Comparison of ENCODE assay signal across 26 mouse cellular contexts in the genomic region with DNA sequence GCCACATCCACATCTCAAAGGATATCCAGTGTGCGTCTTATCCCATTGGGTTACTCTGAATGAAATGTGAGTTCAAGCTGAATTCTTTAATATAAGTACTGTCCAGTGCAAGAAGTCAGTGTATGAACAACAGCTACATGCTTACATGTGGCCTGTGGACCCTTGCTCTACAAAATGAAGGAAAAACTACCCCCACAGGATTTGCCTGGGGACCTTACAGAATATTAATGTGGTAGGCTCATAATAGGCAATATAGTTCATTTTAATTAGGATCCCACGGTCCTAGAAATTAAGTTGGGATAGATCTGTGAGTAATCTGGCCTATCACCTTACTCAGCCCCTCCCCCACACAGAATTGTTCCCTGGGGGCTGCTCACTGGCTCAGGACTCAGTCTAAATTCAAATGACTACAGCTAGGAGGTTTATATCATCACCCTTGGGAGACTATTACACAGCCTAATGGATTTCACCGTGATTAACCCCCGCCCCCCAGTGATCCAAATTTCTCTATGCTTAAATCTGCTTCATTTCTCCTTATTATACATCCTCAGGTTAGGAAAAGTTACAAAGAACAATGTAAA.
DNase-seq lines count a peak whose midpoint lies in the region; ATAC-seq and TF ChIP-seq lines count a peak whose summit lies in the region.
"Had no signal": no experiment of that assay in that cellular context is flagged by ENCODE, and none has a peak within 500 bp of the region (broad histone marks: within the 10 kb centered on the region; RNA-seq: fewer than 3 reads in every experiment).

No protein-coding gene starts in this region.

- no peak overlapping the region for H3K27ac ChIP-seq in forebrain, embryonic 11.5 days (ENCODE audit: low read depth, low read length)
- H3K27ac ChIP-seq in forebrain, embryonic 15.5 days (replicated peaks) = no peak overlapping the region
- no peak overlapping the region for H3K27ac ChIP-seq in midbrain, embryonic 11.5 days (ENCODE audit: low read depth, low read length)
- H3K27ac ChIP-seq in midbrain, postnatal 0 days (ENCODE audit: low read depth, low read length) = no peak overlapping the region
- peak overlapping the region; percentile 40 for H3K27ac ChIP-seq in hindbrain, embryonic 13.5 days
- peak overlapping the region; percentile 42 for H3K27ac ChIP-seq in neural tube, embryonic 13.5 days (replicated peaks)
- H3K27ac ChIP-seq: embryonic facial prominence, embryonic 12.5 days; forebrain, embryonic 10.5 days; heart, embryonic 15.5 days; left cerebral cortex, adult 2 months; liver, embryonic 12.5 days; midbrain, embryonic 15.5 days had no signal

- no peak for ATAC-seq in forebrain, embryonic 11.5 days (replicated peaks; ENCODE audit: low FRiP score)
- no peak for ATAC-seq in forebrain, embryonic 15.5 days (replicated peaks)
- no peak for ATAC-seq in midbrain, embryonic 11.5 days (ENCODE audit: low FRiP score)
- ATAC-seq in midbrain, postnatal 0 days (ENCODE audit: low FRiP score) = no peak
- peak; percentile 38; the same call in 1 of the 2 replicates for ATAC-seq in hindbrain, embryonic 13.5 days (ENCODE audit: low FRiP score)
- peak; percentile 77 for ATAC-seq in neural tube, embryonic 13.5 days (ENCODE audit: low read depth)
- ATAC-seq: forebrain, postnatal 0 days; liver, embryonic 12.5 days; liver, postnatal 0 days; midbrain, embryonic 15.5 days had no signal

- H3K36me3 ChIP-seq in forebrain, embryonic 11.5 days (ENCODE audit: control insufficient read depth, insufficient read depth, low read length) = no peaks in the 10 kb centered on the region
- H3K36me3 ChIP-seq in forebrain, embryonic 15.5 days = no peaks in the 10 kb centered on the region
- H3K36me3 ChIP-seq in midbrain, embryonic 11.5 days (ENCODE audit: control insufficient read depth, insufficient read depth, low read length) = no peaks in the 10 kb centered on the region
- H3K36me3 ChIP-seq in midbrain, postnatal 0 days (ENCODE audit: insufficient read depth, low read length) = no peaks in the 10 kb centered on the region
- H3K36me3 ChIP-seq in hindbrain, embryonic 13.5 days = no peaks in the 10 kb centered on the region
- no peaks in the 10 kb centered on the region for H3K36me3 ChIP-seq in neural tube, embryonic 13.5 days
- H3K36me3 ChIP-seq: embryonic facial prominence, embryonic 12.5 days; forebrain, embryonic 10.5 days; G1E; heart, embryonic 15.5 days; liver, embryonic 12.5 days; midbrain, embryonic 15.5 days had no signal

- H3K27me3 ChIP-seq in forebrain, embryonic 11.5 days (ENCODE audit: control insufficient read depth, insufficient read depth, low read length) = no peaks in the 10 kb centered on the region
- H3K27me3 ChIP-seq in forebrain, embryonic 15.5 days = no peaks in the 10 kb centered on the region
- H3K27me3 ChIP-seq in midbrain, embryonic 11.5 days (ENCODE audit: control insufficient read depth, insufficient read depth, low read length) = no peaks in the 10 kb centered on the region
- H3K27me3 ChIP-seq in midbrain, postnatal 0 days (ENCODE audit: insufficient read depth, low read length) = no peaks in the 10 kb centered on the region
- no peaks in the 10 kb centered on the region for H3K27me3 ChIP-seq in hindbrain, embryonic 13.5 days
- no peaks in the 10 kb centered on the region for H3K27me3 ChIP-seq in neural tube, embryonic 13.5 days
- H3K27me3 ChIP-seq: embryonic facial prominence, embryonic 12.5 days; heart, embryonic 15.5 days; liver, embryonic 12.5 days; midbrain, embryonic 15.5 days had no signal

- H3K4me3 ChIP-seq in forebrain, embryonic 11.5 days (ENCODE audit: low read depth, low read length) = no peak overlapping the region
- no peak overlapping the region for H3K4me3 ChIP-seq in forebrain, embryonic 15.5 days
- H3K4me3 ChIP-seq in midbrain, embryonic 11.5 days (ENCODE audit: low read depth, low read length) = no peak overlapping the region
- no peak overlapping the region for H3K4me3 ChIP-seq in midbrain, postnatal 0 days (ENCODE audit: low read depth, low read length)
- no peak overlapping the region for H3K4me3 ChIP-seq in hindbrain, embryonic 13.5 days
- no peak overlapping the region for H3K4me3 ChIP-seq in neural tube, embryonic 13.5 days
- H3K4me3 ChIP-seq: embryonic facial prominence, embryonic 12.5 days; forebrain, embryonic 10.5 days; heart, embryonic 15.5 days; left cerebral cortex, adult 2 months; liver, embryonic 12.5 days; midbrain, embryonic 15.5 days had no signal

- DNase-seq in forebrain, embryonic 11.5 days (ENCODE audit: low spot score) = peak; percentile 20
- peak; percentile 79 for DNase-seq in midbrain, embryonic 11.5 days (ENCODE audit: low spot score, missing footprints)
- DNase-seq in midbrain, postnatal 0 days (ENCODE audit: low spot score) = no peak
- DNase-seq in adrenal gland, postnatal 36 days = no peak
- DNase-seq: adrenal gland, adult 8-10 months; cerebellum, adult 11 months; cerebellum, adult 9-10 months; cerebellum, postnatal 36 days; forebrain, postnatal 0 days; kidney, adult 11 months; kidney, postnatal 14 days; liver, postnatal 0 days; lung, postnatal 36 days; right cerebral cortex, adult 18-20 months; right cerebral cortex, postnatal 4 days; thymus, postnatal 4 days had no signal

- H3K4me2 ChIP-seq in forebrain, embryonic 11.5 days (ENCODE audit: low read depth, low read length, severe bottlenecking) = no peak overlapping the region
- H3K4me2 ChIP-seq in forebrain, embryonic 15.5 days (replicated peaks) = no peak overlapping the region
- H3K4me2 ChIP-seq in midbrain, embryonic 11.5 days = no peak overlapping the region
- no peak overlapping the region for H3K4me2 ChIP-seq in midbrain, postnatal 0 days (ENCODE audit: low read depth, low read length, poor library complexity, severe bottlenecking)
- H3K4me2 ChIP-seq in hindbrain, embryonic 13.5 days = no peak overlapping the region
- H3K4me2 ChIP-seq in neural tube, embryonic 13.5 days = no peak overlapping the region
- H3K4me2 ChIP-seq: embryonic facial prominence, embryonic 12.5 days; heart, embryonic 15.5 days; liver, embryonic 12.5 days; midbrain, embryonic 15.5 days had no signal

- no peaks in the 10 kb centered on the region for H3K4me1 ChIP-seq in forebrain, embryonic 11.5 days (replicated peaks; ENCODE audit: control insufficient read depth, insufficient read depth, low read length)
- no peaks in the 10 kb centered on the region for H3K4me1 ChIP-seq in forebrain, embryonic 15.5 days
- H3K4me1 ChIP-seq in midbrain, embryonic 11.5 days (ENCODE audit: control insufficient read depth, insufficient read depth, low read length) = no peaks in the 10 kb centered on the region
- no peaks in the 10 kb centered on the region for H3K4me1 ChIP-seq in midbrain, postnatal 0 days (ENCODE audit: insufficient read depth, low read length)
- H3K4me1 ChIP-seq in hindbrain, embryonic 13.5 days (replicated peaks) = peaks cover 29% of the 10 kb centered on the region
- peaks cover 22% of the 10 kb centered on the region for H3K4me1 ChIP-seq in neural tube, embryonic 13.5 days (replicated peaks)
- H3K4me1 ChIP-seq: embryonic facial prominence, embryonic 12.5 days; heart, embryonic 15.5 days; liver, embryonic 12.5 days; midbrain, embryonic 15.5 days had no signal

- 83% methylated on average over 4 of the region's 4 CpGs for WGBS in forebrain, embryonic 11.5 days
- 87% methylated on average over 4 of the region's 4 CpGs for WGBS in forebrain, embryonic 15.5 days
- WGBS in midbrain, embryonic 11.5 days = 80% methylated on average over 4 of the region's 4 CpGs
- WGBS in midbrain, postnatal 0 days = 56% methylated on average over 4 of the region's 4 CpGs
- WGBS in hindbrain, embryonic 13.5 days = 43% methylated on average over 4 of the region's 4 CpGs
- 38% methylated on average over 4 of the region's 4 CpGs for WGBS in neural tube, embryonic 13.5 days

- H3K9ac ChIP-seq in forebrain, embryonic 11.5 days (ENCODE audit: low read length) = no peak overlapping the region
- H3K9ac ChIP-seq in forebrain, embryonic 15.5 days (replicated peaks) = no peak overlapping the region
- H3K9ac ChIP-seq in midbrain, embryonic 11.5 days (ENCODE audit: low read length) = no peak overlapping the region
- no peak overlapping the region for H3K9ac ChIP-seq in midbrain, postnatal 0 days (replicated peaks; ENCODE audit: low read length, poor library complexity, severe bottlenecking)
- H3K9ac ChIP-seq in hindbrain, embryonic 13.5 days = no peak overlapping the region
- no peak overlapping the region for H3K9ac ChIP-seq in neural tube, embryonic 13.5 days
- H3K9ac ChIP-seq: embryonic facial prominence, embryonic 12.5 days; forebrain, postnatal 0 days; heart, embryonic 15.5 days; liver, embryonic 12.5 days; liver, postnatal 0 days; midbrain, embryonic 15.5 days had no signal

- H3K9me3 ChIP-seq in forebrain, embryonic 11.5 days (ENCODE audit: control insufficient read depth, low read length) = no peaks in the 10 kb centered on the region
- no peaks in the 10 kb centered on the region for H3K9me3 ChIP-seq in forebrain, embryonic 15.5 days
- H3K9me3 ChIP-seq in midbrain, embryonic 11.5 days (ENCODE audit: control insufficient read depth, low read length) = no peaks in the 10 kb centered on the region
- no peaks in the 10 kb centered on the region for H3K9me3 ChIP-seq in midbrain, postnatal 0 days (ENCODE audit: low read length)
- no peaks in the 10 kb centered on the region for H3K9me3 ChIP-seq in hindbrain, embryonic 13.5 days
- H3K9me3 ChIP-seq in neural tube, embryonic 13.5 days = no peaks in the 10 kb centered on the region
- H3K9me3 ChIP-seq: embryonic facial prominence, embryonic 12.5 days; forebrain, embryonic 10.5 days; heart, embryonic 15.5 days; liver, embryonic 12.5 days; midbrain, embryonic 15.5 days had no signal

- TF ChIP-seq CTCF in midbrain, postnatal 0 days (IDR thresholded peaks at IDR 0.05) = no peak

Comparison
In these comparisons a context has a peak if more than half of its experiments do, and no peak if none do; other contexts are left out.
1. DNase-seq: peak in forebrain, embryonic 11.5 days (single experiment) and midbrain, embryonic 11.5 days (single experiment); none in midbrain, postnatal 0 days (single experiment) and adrenal gland, postnatal 36 days (0 of 2).
2. ATAC-seq: peak in hindbrain, embryonic 13.5 days (single experiment) and neural tube, embryonic 13.5 days (single experiment); none in forebrain, embryonic 11.5 days (single experiment), forebrain, embryonic 15.5 days (single experiment), midbrain, embryonic 11.5 days (single experiment) and midbrain, postnatal 0 days (single experiment).
3. H3K27ac ChIP-seq: peak in hindbrain, embryonic 13.5 days (single experiment) and neural tube, embryonic 13.5 days (single experiment); none in forebrain, embryonic 11.5 days (single experiment), forebrain, embryonic 15.5 days (single experiment), midbrain, embryonic 11.5 days (single experiment) and midbrain, postnatal 0 days (single experiment).